Mouse (Mus musculus) left cerebral cortex, adult 11 months (tissue): ENCODE results near the gene Aldh1a1.
"Not testable (repeated sequence)": the region's sequence is repeated elsewhere in the genome, so short reads cannot be mapped to it uniquely, and the experiment has no call there.

ENCODE experiments used
- DNase-seq: peaks from one replicate; pipeline ENCODE4 v3.0.0; 2022; ENCODE audit warnings: low spot score

Gene Aldh1a1

DNA sequence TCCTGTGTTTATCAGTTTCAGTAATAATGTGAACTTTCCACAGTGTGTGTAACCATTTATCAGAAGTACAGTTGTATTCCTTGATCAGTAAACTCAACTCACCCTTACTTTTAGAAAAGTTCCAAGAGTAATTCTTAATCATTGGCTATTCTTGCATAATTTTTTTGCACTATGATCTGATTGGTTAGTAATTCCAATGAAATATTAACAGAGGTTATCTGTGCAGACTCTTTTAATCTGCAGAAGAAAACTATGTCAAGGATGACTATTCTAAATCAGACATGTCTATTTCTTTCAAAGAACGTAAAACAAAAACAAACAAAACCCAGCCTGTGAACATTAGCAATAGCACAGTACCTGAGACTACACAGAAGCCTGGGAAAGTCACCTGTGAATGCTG is 62.9 kb downstream of the Aldh1a1 start:
- no peak for DNase-seq

DNA sequence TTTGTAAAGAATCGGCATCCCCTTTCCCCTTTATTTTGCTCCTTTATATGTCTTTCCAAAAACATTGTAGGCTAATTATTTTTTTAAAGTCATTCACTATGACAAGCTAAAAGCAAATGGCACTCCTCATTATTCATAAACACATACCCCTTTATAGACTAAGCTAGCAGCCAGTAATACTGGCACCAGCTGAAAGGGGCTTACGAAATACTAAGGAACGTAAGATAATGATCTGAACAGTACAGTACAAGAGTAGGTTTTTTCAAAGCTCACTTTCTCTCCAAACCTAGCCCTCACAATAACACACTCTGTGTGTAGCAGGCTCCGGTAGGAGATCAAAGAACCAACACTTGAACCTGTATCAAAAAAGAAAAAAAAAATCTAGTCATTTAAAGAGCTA is 64.7 kb downstream of the Aldh1a1 start:
- DNase-seq, result no peak

DNA sequence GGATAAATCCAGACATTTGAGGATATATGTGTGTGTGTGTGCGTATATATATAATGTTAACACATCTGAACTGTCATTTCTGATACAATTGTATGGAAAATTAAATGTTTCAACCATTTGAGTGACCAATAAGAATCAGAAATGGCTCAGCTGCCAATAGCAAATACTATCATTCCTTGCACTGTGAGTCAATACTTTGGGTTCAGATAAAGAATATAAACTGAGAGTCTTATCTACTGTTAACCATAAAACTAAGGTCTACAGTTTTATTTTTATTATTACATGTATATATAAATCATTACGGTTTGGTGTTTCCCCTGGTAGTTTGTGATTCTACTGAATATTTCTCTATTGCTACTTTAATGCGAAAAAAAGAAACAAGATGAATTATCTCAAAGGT is 65.6 kb downstream of the Aldh1a1 start:
- DNase-seq, result no peak

DNA sequence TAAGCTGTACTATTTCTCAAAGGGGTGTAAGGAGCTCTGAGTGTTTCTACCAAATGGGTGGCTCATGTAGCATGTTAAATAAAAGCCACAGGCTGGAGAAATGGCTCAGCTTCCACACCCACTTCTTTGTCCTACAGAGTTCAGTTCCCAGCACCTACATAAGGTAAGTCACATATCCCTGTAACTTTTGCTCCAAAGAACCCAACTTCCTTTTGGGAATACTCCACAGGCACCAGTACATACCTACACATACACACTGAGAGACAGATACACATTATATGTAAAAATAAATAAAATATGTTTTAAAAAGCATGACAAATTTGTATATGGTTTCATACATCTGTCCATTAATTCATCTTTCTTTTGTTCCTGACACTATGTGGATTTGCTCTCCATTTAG is 66.0 kb downstream of the Aldh1a1 start:
- DNase-seq, result no peak

DNA sequence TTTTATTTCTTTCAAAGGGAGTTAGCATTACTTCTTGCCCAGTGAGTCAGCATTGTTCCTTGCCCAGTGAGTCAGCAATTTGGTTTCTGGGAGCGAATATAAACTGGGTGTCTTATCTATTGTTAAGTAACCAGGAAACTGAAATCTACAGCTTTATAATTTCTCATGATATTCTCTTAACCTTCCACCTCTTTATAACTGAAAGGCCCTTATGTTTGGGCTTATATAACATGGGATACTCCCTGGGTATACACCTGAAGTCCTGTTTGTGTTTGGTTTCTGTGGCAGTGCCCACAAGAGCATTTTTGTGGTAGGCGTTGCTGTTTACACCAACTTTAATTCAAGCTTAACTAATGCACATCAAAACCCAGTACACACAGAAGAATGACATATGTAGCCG is 66.4 kb downstream of the Aldh1a1 start:
- DNase-seq, result no peak

DNA sequence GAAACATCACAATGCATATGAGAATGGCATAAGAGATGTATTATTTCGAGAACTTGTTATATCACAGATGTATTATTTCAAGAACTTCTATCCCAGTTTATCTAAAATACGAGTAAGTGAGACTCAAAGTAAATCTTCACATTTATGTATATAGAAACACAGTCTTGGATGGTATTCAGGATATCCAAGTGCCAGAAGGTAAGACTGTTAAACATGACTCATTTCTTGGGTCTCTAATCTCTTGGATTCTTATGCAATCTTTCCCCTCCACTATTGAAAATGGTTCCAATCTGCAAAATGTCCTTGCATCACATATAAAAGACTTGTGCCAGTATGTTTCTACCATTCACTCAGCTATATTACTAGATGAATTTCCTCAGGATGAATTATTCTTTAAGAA is 67.4 kb downstream of the Aldh1a1 start:
- DNase-seq, result peak; percentile 11

DNA sequence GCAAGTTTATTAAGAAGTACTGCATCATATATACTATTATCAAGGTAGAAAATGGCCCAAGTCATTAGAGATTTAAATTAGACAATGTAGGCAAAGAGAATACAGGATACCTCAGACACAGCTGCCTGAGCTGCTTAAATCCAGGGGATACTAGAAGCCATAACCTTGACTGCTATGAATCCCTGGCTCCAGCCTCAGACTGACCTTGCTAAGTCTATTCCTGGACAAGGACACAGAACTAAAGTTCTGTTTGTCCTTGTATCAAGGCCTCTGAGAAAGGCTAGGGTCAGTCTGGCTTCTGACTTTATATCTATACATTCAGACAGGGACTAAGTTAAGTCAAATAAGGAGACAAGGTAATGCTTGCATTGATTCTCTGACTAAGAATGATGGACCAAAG is 69.9 kb downstream of the Aldh1a1 start:
- no peak for DNase-seq

DNA sequence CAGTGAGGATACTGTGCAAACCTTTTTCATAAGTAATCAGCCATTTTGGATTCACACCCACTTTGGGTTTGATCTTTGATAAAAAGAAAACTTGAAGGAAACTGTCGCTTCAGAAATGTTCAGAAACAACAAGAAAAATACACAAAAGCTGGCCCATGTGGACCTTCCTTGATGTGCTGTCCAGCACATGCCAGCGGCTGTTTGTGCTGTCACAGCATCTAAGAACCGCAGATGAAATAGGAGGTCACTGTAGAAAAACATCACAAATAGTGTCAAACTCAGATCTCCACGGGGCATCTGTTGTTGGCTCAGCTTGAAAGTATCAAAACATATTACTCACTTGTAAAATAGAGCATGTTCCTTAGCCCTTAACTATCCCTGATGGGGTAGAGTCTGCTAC is 73.8 kb downstream of the Aldh1a1 start:
- DNase-seq, result no peak

DNA sequence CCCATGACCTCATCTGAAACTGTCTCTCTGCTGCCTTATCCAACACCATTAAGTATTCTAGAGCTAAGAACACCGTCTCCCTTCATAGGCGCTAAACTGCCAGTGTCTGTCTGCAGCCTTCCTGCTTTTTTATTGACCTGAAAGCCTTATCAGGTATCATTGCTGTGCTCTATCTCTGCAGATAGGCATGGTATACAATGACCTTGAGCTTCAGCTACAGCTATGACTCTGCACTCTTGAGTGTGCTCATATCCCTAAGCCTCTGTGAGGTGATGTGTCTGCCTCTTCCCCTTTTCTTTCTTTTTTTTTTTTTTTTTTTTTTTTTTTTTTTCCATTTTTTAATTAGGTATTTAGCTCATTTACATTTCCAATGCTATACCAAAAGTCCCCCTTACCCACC is 74.5 kb downstream of the Aldh1a1 start:
- no peak for DNase-seq

DNA sequence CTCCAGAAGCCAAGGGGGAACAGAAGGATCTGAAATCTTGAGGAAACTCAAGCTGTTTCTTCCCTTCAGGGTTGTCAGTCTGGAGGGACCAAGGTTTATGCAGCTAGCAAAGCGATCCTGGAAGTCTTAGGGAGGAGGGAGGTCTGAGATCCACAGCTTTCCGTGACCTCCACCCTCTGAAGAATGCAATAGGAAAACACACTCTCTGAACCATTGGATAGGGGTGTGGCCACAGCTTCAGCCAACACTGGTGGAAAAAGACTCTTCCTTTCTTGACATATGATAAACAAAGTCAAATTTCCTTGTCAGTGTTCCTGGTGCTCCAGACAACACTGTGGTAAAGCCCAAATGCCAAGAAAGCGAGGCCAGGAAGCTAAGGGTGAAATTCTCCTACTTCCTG is 84.5 kb downstream of the Aldh1a1 start:
- DNase-seq, result no peak

DNA sequence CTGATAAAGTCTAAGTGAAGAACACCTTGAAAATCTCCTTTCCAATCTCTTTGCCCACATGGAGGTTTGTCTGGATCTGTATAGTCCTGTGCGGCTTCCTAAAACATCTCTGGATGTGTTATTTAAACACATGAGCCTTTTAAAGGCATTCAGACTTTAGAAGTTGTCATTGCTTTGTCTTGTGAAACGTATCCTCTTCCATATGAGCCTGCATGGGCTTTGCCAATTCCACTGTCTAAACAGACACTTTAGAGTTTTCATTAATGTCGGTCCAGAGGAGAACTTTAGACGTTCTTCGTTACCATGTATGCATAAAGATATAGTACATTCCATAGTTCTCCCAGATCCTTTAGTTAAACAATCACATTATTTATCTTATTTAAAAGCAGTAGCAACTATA is 84.9 kb downstream of the Aldh1a1 start:
- no peak for DNase-seq

DNA sequence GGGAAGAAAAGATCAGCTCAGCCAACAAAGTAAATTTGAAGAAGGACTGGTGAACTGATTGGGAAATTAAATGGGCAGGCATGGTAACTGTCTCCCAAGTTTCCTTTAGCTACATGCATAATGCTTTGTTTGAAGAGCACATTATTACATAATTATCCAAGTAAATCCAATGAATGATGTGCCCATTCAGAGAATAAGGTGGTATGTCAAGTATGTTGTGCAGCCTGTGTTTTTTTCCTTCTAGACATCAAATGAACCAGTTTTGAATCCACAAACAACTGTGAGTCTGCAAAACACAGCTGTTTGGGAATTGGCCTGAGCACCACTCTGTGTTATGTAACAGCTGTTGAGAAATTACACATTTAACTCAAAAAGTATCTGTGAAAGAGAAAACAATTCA is 107.4 kb downstream of the Aldh1a1 start:
- no peak for DNase-seq

DNA sequence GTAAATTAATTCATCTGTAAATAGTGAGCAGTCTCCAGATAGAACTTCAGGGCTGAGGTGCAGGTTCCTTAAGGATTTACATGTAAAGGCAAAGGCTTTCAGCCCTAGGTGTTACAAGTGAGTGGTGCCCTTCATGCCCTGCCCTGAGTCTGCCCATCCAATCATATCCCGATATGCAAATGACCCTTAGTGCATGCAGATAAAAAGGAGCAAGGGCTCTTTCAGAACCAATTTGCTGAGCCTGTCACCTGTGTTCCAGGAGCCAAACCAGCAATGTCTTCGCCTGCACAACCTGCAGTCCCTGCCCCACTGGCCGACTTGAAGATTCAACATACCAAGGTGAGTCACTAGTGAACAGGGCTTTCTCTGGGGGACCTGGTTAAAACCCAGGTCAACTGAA is 109.2 kb downstream of the Aldh1a1 start:
- no peak for DNase-seq

DNA sequence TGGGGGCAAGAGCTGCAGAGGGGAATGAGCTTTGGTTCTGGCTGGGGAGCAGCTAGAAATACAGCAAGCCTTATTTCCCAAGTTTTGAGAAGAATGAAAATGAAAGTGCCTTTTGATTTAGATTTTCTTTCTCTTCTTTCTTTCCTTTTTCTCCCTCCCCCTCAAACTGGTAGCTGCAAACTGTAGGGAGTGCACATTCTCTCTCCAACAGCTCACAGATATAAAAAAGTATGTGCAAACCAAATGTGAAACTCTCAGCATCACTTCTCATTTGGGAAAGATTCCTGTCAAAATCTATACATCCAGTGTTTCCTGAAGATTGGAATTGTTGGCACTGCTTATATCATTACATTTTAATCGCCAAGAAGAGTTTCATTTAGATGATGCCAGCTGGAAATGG is 110.7 kb downstream of the Aldh1a1 start:
- DNase-seq, result no peak

DNA sequence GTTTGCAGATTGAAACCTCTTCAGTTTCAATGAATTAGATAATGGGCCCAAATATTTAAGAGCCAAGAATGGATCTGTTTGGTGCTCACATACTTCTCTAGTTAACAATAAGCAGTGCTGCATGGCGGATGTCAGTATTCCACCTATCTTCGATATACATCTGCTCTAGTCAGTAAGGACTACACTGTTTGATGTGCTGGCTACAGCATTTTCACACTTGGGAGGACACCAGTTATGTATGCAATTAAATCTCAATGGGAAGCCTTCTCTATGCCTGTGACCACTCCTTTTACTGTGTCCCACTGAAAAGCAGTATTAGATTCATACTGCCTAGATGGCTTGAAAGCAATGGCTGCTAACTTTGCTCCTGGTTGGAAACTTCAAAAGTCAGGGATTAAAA is 111.4 kb downstream of the Aldh1a1 start:
- no peak for DNase-seq

DNA sequence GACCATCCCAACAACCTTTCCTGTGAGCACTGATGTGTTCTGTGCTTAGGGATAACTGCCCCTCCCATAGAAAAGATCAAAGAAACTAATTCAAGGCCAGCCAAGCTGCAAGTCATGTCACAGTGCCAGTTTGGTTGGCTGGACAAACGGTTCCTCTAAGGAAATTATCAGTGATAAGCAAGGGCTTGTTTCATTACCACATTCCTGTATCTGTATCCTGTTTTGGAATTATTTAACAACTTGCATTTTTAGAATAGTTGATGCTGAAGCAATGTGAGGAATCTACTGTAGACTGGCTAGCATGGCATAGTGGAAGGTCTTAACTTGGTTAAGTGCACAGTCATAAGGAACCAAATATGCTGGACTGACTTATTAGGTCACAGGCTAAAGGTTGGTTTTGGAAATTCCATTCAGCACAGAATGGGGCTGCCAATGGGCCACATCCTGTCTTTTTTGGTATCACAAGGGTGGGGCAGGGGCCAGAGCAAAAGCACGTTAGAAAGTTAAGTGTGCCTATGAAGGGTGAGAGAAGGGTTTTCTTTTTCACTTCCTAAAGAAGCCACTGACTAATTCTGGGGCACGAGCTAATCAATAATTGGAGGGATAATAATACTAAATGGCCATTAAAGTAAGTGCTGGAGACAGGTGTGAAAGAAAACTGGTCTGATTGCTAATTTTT is 121.9 kb downstream of the Aldh1a1 start:
- DNase-seq, result no peak

DNA sequence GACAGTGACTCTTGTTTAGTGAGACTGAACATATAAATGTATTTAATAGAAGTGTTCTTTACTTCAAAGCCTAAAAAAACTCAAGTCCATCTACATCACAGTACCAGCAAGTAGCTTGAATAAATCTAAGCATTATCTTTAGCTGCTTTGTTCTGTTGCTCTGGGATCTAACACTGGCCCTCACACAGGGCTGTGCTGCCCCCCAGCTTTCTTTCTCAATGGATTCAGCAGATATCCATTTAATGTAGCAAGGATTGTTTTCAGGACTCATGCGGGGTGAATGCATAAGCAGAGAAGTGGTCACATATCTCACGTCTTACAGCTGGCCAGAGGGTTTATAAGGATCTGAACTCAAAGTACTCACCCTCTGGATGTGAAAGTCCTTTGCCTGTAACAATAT is 129.9 kb downstream of the Aldh1a1 start:
- DNase-seq, result no peak

DNA sequence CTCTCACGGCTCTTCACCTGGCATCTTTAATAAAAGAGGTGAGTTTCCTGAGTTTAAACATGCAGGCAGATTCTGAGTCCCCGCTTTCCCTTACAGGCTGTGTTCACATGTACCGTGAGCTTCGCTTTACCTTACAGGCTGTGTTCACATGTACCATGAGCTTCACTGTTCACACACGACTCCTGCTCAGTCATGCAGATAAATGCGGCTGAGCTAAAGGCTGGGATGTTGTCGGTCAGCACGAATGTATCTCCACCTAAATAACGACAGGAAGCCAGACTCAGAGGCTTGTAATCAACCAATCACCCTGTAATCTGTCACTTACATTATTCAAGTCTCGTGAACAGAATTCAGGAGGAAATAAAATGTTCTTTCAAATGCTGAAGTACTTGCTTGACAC is 130.9 kb downstream of the Aldh1a1 start:
- DNase-seq, result no peak

DNA sequence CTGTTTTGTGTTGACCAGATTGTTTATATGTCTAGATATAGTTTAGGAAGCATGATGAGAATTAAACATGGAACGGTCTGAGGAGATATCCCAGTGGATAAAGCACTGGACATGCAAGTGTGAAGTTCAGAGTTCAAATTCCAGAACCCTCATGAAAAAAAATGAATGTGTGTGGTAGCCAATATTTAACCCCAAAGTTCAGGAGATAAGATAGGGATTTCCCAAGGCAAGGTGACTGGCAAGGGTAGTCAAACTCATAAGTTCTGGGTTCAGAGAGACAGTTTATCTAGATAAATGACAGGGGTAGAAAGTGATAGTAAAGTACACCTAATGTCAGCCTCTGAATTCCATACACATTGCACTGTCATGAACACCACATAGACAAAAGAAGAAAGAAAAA is 138.5 kb downstream of the Aldh1a1 start:
- no peak for DNase-seq

DNA sequence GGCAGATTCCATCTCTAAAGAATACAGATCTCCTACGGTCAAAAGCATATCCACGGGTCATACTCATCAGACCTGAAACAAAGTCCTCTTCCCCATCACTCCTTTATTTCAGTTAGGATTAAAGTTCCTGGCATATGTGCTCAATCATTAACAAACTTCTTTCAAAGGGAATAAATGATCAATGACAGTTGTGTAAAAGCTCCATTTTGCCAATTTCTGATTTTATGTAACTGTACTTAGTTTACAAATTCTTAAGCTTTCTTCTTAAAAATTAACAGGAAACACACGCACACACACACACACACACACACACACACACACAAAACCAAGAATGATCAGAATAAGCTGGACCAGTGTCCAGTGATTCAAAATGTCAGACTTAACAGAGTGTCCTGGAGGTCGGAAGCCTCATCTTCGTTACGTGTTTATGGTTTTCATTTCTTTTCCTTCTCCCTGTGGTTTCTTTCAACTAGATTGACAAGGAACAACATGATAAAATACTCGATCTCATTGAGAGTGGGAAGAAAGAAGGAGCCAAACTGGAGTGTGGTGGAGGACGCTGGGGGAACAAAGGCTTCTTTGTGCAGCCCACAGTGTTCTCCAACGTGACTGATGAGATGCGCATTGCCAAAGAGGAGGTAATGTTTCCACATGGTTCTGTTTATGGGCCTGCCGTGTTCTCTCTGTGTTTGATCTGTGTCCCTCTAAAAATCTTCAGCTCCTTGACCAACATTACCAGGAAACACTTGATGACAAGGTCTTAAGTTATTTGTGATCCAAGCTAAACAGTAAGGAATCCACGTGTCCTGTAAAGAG is 141.6 kb downstream of the Aldh1a1 start:
- DNase-seq, result no peak

DNA sequence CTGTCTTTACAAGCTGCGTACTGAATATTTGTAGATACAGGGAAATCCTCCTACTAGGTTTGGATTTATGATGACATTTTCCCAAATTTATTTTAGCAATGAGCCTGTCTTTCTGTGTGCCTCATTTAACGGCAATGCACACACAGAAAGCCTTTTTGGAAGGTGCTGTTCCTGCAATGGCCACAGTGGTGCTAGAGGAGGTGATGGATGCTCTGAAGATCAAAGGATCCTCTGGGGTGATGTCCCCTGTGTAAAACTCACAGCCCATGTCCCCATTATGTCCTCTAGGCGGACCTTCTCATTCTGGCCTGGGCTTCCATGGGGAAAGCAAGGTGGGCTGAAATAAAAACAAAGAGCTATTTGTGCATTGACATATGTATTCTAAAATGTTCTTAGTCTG is 151.8 kb downstream of the Aldh1a1 start:
- no peak for DNase-seq

DNA sequence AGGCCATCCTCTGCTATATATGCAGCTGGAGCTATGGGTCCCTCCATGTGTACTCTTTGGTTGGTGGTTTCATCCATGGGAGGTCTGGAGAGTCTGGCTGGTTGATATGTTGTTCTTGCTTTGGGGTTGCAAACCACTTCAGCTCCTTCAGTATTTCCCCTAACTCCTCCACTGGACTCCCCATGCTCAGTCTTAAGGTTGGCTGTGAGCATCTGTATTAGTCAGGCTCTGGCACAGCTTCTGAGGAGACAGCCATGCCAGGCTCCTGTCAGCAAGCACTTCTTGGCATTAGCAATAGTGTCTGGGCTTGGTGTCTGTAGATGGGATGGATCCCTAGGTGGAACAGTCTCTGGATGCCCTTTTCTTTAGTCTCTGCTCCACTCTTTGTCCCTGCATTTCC is 155.0 kb downstream of the Aldh1a1 start:
- not testable (repeated sequence) for DNase-seq

DNA sequence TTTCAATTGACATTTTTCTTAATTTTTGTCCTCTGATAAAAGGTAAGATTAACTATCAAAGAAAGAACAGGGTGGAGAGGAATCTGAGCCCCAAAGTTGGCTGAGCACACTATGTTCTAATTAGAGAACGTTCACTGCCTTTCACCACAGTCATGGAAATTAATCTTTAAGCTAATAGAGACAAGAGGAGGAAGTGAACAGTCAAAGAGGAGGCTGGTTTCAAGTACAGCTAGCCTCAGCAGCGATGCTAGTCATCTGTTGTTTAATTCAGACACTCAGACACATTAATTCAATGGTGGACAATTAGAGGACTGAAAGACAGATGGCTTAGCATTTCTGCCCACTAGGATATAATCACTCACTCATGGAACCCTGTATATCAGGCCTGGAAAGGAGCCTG is 157.5 kb downstream of the Aldh1a1 start:
- no peak for DNase-seq

DNA sequence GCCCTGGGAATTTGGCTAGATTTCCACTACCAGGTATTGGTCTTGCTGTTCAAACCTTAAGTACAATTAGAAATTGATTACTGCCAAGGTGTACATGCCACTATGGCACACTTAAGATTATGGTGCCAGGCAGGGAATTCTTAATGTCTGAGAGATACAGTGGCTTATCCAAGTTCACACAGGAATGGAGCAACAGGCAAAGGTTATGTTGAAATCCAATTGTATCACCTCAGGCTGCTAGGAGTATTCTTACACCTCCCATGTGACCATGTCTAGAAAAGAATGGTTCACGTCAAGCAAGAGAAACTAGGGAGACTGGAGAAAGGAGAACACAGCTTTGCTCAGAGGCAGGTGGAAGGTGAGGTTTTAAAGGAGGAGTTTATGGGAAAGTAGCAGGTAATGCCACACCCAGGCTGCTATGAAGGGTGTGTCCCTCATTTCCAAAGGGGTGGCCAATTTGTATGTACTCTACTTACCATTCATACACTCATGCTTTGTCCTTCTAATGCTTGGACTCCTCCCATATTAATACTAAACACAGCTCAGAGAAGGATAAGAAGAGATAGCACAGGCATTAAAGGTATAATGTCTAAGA is 160.7 kb downstream of the Aldh1a1 start:
- no peak for DNase-seq
